Mouse (Mus musculus) embryo, embryonic 11.5 days (tissue): ENCODE measurements around the gene Tcea2.
A peak's percentile ranks its signal among the peaks of the same experiment; 100 is the strongest.

Source experiments
- DNase-seq: peaks from one replicate; pipeline ENCODE4 v3.0.0-alpha.2; 2012; ENCODE audit warnings: low read depth, low spot score

Gene Tcea2

GRCm38 (mm10) chr2:181713749-181714148 lies 33.6 kb downstream of the Tcea2 start:
- DNase-seq = no peak

- no peak for DNase-seq
Measured at GRCm38 (mm10) chr2:181714903-181715326, 34.8 kb downstream of the Tcea2 start, which contains the start of gene Oprl1. Oprl1 (plus strand) TSS chr2:181715016.

DNA sequence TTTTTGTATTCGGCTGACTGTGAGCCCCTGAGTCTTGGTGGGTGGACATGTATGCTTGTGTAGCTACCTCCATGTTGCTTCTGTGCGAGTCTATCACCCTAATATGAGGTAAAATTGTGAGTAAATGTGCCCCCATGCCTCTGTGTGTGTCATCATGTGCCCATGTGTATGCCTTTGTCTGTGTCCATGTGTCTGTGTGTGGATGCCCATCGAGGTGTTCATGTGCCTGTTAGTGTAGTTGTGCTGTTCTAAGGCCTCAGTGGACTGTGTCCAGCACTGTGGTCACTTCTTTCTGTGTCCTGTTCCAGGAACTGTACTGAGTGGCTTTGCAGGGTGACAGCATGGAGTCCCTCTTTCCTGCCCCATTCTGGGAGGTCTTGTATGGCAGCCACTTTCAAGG lies 35.3 kb downstream of the Tcea2 start:
- no peak for DNase-seq

DNA sequence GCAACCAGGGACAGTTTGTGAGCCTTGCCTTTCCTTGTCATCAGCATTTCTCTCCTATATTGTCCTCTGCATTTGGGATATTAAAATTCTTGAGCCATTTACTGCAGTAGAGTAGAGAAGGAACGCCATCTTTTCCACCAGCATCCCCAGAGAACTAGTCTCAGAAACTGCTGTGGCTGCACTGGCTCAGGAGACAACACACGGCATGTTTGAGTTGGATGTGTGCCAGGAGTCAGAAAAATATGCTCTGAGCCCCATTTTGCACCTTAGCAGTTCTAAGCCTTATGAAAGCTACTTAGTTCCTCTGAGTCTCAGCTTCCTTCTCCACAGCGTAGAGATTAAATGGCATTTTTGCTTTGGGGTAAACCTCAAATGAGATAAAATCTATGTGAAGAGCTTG lies 36.9 kb downstream of the Tcea2 start:
- DNase-seq = no peak

- no peak for DNase-seq
Measured at GRCm38 (mm10) chr2:181720061-181720460, 40.0 kb downstream of the Tcea2 start.

DNA sequence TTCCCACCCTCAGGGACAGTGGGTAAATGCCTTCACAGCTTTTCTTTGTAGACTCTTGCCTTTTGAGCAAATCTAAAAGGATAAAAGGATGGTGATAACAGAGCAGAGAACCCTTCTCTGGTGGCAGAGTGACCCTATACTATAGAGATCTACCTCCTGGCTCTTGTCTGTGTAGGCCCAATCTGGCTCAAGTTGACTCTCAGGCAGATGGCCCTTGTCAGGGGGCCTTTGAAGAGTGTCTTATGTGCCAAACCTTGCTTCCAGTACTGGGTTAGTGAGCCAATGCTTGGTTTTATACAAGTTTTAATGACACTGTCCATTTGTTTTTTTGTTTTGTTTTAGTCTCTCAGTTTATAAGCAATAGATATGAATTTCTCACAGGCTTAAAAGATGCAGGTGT lies 41.1 kb downstream of the Tcea2 start:
- no peak for DNase-seq

DNA sequence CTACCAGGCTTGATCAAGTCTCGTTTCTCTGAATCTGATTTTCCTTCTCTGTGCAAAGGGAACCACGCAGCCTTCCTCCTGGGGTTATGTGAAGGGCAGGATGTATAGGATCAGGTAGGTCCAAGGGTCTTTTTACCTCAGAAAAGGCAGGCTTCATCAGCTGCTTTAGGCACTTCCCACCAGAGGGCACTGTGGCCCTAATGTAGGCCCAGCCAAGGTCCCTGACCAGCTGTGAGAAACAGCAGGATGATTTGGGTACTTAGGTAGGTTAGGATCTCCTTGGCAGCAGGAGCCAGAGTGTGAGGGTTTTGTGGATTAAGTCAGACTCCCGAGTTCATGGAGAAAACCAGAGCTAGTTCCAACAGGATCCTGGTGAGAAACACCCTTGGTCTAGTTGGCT lies 42.1 kb downstream of the Tcea2 start:
- DNase-seq = peak; percentile 20

GRCm38 (mm10) chr2:181727659-181728262 lies 47.7 kb downstream of the Tcea2 start:
- no peak for DNase-seq

GRCm38 (mm10) chr2:181730051-181730450 lies 49.9 kb downstream of the Tcea2 start:
- no peak for DNase-seq
